Mouse (Mus musculus) large intestine, adult 2 months (tissue): ENCODE measurements around the gene Cep162. TPM values are rescaled to one million over a fixed set of nuclear protein-coding genes. Genes with fewer than 3 reads are reported as not detected.

Experiments
- DNase-seq: peaks from one replicate; pipeline ENCODE4 v3.0.0-alpha.2; 2012; ENCODE audit warnings: low read depth, low spot score
- WGBS: fragments of 180-500 bp; shearing (Covaris S2); methylation state at CpG from one replicate; pipeline ENCODE4 v1.1.7; 2018; 5-methylcytosine and 5-hydroxymethylcytosine counted together
- polyA plus RNA-seq: library from polyadenylated mRNA; depleted of rRNA; stranded (reverse); fragments of >200 nt; gene quantifications from 2 replicates; pipeline ENCODE4 v1.2.3, GENCODE M21; 2012; rRNA removed

Cep162 gene
- 0.73 and 1.6 TPM in 2 replicates for polyA plus RNA-seq

DNA sequence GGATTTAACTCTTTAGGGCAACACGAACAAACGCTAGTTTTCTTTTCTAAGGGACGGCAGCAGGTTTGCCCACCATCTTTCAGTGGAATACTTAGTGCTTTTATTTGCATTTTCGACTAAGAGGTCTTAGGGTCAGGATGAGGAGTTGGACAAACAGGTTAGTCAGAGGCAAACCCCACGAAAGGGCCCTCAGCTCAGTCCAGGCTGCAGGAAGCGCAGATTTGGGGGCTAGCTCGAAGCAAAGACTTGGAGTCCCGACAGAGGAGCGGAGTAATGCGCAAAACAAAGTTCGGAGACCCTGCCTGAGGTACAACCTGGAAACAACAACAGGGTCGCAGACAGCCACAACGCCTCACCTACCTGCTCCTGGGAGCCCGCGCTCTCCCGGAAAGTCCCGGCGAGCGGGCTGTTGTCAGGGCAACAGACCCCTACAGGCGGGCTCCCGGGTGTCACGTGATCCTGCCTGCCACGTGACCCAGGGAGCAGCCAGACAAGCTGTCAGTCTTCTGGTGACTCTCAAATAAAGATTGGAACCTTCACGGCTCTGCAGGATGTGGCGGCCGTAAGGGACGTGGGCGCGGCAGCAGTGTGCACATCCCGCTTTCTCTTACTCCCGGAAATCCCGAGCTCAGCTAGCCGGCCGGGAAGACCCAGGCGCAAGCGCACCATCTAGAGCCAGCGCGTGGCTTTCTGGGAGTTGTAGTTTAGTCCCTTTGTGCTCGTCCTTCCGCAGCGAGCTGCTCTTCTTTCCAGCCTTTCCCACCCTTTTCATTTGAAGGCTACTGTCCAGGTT lies at the start of gene Cep162:
Cep162 (minus strand) TSS at position 634 of the 793 bp plus-strand sequence.
- DNase-seq: peak; percentile 89
- WGBS: under 1% methylated on average over 41 of the region's 41 CpGs

DNA sequence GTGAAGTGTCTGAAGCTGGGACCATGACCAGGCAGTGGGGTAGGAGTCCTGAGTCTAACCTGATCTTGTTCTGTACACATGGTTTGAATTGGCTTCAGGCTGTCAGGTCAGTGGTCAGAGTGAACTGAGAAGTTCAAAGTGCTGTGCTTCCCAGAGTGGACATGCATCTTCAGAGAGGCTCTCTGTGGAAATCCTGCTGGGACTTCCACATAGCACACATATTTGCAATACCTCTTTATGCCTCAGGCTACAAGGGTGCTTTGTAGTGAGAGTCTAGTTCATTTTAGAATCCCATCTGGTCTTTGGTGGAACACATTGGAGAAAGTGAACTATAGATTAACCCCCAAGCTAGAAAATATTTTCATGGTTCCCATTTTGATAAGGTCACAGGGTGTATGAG lies 47.9 kb upstream of the Cep162 start:
- no peak for DNase-seq

DNA sequence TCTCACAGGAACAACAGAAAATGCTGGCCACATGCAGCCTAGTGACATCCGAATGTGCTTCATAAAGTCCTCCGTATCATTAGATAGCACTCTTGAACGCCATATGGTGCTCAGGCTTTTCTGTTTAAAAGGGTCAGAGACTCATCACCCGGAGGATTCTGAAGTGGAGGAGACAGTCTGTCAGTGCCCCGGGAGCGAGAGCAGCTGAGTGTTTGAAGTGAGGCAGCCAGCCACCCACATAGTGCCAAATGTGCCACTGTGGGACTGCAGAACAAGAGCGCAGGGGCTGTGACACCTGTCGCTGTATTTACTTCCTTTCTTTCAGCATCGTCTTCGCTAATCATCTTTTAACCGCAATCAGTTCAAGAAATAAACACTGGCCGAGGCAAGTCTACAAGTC lies 43.6 kb upstream of the Cep162 start:
- no peak for DNase-seq
- 69% methylated on average over 12 of the region's 12 CpGs for WGBS

DNA sequence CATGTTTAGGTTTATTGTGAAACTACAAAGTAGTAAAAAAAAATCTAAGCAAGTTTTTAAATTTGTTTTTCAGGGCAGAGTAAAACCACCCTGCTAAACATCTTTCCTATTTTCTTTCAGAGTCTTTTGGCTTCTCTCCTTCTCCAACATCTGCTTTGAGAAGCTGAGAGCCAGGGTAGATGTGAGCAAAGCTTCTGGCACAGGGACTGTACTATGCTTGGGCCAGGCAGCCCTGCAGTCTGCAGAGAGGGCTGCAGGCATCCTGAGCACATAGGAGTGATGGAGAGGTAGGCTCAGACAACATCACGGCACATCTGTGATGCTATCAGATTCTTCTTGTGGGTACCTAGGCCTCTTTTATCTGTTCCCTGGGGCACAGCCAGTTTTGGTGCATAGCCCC lies 42.2 kb upstream of the Cep162 start:
- DNase-seq: no peak
- WGBS: 64% methylated on average over 1 of the region's 1 CpGs

- 18% methylated on average over 6 of the region's 6 CpGs for WGBS
Observed at GRCm38 (mm10) chr9:87255696-87256030, 327 bp upstream of the Cep162 start.

GRCm38 (mm10) chr9:87248118-87248517 lies 7.2 kb downstream of the Cep162 start:
- DNase-seq: no peak
- WGBS: 37% methylated on average over 3 of the region's 3 CpGs

More at GRCm38 (mm10) chr9:87255696-87256030, 327 bp upstream of the Cep162 start:
- no peak for DNase-seq

DNA sequence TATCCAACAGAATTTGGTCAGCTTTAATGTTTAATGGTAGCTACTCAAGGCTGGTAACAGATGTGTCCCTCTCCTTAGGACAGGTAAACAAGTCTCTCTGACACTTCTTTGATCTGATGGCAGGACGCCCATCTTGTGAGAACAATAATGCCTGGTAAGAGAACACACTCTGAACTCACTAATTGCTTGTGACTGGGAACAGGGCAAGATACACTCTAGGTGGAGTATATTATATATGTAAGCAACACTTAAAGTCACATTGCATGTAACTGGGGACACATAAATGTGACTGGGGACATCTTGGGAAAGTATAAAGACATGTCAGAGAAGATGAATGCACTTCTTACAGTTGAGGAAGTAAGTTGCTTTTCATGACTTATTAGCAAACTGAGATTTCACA lies 7.7 kb downstream of the Cep162 start:
- 90% methylated on average over 1 of the region's 1 CpGs for WGBS
- no peak for DNase-seq

GRCm38 (mm10) chr9:87213204-87213603 lies 42.1 kb downstream of the Cep162 start:
- 87% methylated on average over 4 of the region's 4 CpGs for WGBS

DNA sequence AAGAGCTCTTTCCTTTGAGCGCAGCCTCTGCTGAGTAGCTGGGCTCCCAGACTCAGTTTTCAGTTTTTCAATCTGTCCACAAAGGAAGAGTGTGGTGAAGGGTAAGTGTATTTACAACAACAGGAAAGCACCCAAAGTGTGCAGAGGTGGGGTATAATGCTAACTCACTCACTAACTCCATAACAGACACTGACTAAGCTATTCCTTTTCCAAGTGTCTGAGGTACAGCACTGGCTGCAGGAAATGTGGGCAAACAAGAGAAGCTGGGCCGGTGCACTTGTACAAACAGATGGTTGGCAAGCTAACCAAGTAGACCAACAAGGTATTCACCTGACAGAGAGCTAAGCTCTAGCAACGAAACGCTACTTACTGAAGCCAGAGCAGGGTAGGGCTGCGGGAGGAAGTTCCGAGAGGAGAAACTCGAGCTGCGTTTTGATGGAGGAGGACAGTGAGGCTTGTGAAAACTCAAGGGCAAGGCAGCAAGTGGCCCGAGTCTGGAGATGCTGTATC lies 44.5 kb downstream of the Cep162 start:
- DNase-seq: no peak
- 84% methylated on average over 9 of the region's 9 CpGs for WGBS

More at GRCm38 (mm10) chr9:87213204-87213603, 42.1 kb downstream of the Cep162 start:
- no peak for DNase-seq

DNA sequence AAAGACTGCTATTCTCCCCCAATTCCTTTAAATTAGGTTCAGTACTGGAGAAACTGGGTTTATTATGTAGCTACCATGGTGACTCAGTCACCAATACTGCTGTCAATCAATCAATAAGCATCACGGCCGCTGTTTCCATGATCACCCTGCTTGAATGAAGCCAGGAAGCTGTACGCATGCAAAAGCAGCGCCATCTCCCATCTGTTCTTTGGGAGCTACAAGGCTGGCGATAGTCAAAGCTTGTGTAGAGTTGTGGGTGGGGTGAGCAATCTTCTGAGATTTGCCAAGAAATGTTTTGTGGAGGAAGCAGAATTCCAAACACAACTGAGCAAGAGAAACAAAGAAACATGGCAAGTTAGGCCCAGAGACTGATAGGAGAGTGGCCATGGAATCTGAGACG lies 52.9 kb downstream of the Cep162 start:
- 89% methylated on average over 6 of the region's 6 CpGs for WGBS

GRCm38 (mm10) chr9:87200919-87201318 lies 54.4 kb downstream of the Cep162 start:
- DNase-seq: no peak
- 92% methylated on average over 4 of the region's 4 CpGs for WGBS

More for the DNA sequence above, 52.9 kb downstream of the Cep162 start:
- DNase-seq: no peak

DNA sequence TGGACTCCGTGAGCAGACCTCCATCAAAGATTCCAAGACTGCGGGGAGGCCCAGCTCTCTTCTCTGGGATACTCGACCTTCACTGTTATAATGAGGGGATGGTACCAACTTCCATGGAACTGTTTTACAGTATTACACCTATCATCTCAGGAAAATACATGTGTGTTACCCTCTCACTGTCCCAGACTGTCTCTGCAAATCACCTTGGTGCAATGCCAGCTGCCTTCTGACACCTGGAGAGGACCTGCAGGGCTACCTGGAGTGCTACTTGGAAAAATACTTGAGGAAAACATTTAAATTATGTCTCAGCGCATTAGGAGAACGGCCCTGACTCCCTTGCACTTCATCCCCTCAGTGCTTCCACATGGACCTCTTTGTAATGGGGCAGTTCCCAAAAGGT lies 54.9 kb downstream of the Cep162 start:
- DNase-seq: no peak
- WGBS: 92% methylated on average over 5 of the region's 5 CpGs

DNA sequence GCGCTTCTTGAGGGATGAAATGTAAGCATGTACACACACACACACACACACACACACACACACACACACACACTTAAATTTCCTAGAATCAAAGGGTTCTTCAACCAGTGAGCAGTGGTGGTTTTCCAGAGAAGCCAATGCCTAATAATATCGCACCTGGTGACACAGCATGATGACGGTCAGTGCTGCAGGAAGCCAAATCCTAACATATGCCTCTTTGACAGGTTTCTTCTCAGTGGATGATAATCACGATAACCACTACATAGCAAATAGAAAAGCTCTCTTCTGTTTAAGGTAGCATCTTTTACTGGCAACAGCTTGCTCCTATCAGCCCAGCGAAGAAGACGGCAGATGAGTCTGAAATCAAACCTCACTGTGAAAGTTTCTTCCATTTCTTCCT lies 57.3 kb downstream of the Cep162 start:
- no peak for DNase-seq
- 82% methylated on average over 6 of the region's 6 CpGs for WGBS

GRCm38 (mm10) chr9:87197277-87197676 lies 58.1 kb downstream of the Cep162 start:
- 84% methylated on average over 3 of the region's 3 CpGs for WGBS
- no peak for DNase-seq

DNA sequence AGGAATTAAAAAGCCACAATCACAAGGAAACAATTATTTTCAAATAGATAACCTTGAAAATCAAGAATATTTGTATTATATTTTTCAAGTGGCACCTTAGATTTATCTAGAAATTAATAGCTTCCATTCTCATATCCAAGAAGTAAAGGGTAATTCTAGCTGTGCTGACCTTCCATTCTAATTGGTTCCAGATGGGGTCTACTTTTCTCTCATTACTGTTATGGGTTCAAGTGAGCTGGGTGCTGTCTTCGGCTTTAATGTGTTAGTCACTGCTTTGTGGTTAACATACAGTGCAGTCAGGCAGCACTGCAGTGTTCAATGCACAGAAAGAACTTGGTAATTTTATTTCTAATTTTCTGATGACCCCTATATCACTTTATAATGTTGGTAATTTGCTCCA lies 61.6 kb downstream of the Cep162 start:
- WGBS: 92% methylated on average over 1 of the region's 1 CpGs
- no peak for DNase-seq

DNA sequence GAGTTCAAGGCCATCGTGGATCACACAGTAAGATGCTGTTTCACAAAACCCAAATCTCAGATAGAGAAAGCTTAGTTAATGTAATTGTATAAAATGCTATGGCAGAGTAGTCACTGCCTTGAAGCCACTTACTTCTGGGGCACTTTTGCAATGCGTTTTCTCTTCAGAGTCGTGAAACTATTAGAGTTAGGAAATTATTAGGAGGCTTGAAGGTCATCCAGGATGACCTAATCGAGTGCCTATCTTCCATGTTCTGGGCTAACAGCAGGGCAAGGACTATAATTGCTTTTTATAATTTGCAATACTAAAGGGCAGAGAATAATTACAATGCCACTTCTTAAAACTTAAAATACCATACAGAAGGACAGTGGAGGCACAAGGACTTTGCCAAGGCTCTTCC lies 68.0 kb downstream of the Cep162 start:
- no peak for DNase-seq
- WGBS: 86% methylated on average over 4 of the region's 4 CpGs

DNA sequence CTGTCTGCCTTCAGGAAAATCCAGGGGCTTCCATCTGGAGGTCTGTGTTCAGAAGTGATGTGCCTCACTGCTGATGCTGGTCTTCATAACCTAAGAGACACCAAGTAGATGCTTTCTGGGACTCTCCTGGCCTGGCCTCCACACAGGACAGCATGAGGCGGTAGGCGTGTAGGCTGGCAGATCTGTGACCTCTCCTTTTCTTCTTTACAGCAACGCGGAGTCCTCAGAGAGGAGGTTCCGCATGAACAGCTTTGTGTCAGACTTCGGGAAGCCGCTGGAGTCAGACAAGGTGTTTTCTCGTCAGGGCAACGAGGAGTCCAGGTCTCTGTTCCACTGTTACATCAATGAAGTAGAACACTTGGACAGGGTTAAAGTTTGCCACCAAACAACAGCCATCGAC lies 73.1 kb downstream of the Cep162 start:
- WGBS: 81% methylated on average over 10 of the region's 10 CpGs

DNA sequence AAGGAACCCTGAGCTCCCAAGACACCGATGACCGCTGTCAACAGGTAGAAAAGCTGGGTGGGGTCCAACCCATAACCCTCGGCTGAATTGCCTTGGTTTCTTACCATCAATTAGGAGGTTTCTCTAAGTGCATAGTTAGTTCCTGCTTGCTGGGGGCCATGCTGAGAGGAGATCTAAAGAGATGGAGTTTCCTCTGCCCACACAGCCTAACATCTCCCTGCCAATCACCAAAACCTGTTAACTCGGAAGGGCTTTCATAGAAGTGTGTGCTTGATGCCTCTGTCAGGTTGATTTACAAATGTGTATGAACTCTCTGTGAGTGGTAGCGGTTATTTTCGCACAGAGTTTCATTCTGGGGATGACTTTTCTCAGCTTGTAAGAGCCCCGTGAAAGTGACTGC lies 76.8 kb downstream of the Cep162 start:
- WGBS: 39% methylated on average over 7 of the region's 7 CpGs
- no peak for DNase-seq

More for the DNA sequence above, 73.1 kb downstream of the Cep162 start:
- DNase-seq: no peak

DNA sequence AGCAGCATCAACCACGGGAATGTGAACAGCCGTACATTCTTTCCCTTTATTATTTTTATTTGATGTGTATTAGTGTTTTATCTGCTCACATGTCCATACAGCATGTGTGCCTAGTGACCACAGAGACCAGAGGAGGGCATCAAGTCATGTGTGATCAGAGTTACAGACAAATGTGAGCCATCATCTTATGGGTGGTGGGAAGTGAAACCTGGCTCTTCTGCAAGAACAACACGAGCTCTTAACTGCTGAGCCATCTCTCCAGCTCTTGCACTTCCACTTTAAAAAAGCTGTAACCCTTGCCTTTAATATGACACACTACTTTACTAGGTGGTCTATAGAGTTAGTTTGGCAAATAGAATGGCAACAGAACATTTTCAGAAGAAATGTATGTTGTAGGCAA lies 83.8 kb downstream of the Cep162 start:
- 62% methylated on average over 3 of the region's 3 CpGs for WGBS
- no peak for DNase-seq

DNA sequence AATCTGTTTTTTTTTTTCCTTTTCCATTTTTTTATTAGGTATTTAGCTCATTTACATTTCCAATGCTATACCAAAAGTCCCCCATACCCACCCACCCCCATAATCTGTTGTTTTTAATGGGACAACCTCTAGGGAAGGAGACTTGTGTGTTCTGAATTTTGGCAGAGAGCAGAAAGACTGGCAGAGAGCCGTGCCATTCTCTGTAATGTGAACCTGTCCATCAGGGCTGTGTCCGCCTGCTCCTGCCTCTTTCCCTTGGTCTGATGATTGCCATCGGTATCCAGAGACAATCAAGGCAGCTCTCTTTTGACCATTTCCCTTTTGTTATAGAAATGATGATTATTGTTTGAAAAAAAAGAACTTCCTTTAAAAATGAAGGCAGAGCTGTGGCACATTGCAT lies 84.4 kb downstream of the Cep162 start:
- DNase-seq: no peak
- 80% methylated on average over 3 of the region's 3 CpGs for WGBS

DNA sequence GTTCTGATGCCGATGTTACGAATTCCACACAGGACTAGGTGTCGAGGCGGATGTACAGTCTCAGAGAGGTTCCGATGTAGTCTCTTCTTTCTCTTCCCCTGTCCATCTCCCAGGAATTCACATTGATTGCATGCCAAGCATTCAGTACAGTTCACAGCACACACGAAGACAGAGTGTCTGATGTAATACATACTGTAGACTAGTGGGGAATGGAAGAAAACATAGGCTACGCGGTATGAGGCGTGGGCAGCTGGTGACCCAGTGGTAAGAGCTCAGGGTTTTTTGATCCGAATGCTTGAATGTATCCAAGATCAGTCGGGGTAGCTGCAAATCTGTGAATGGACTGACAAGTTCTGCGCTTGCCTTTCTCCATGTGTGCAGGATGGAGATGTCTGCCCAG lies 86.2 kb downstream of the Cep162 start:
- WGBS: 86% methylated on average over 12 of the region's 12 CpGs
- DNase-seq: no peak

DNA sequence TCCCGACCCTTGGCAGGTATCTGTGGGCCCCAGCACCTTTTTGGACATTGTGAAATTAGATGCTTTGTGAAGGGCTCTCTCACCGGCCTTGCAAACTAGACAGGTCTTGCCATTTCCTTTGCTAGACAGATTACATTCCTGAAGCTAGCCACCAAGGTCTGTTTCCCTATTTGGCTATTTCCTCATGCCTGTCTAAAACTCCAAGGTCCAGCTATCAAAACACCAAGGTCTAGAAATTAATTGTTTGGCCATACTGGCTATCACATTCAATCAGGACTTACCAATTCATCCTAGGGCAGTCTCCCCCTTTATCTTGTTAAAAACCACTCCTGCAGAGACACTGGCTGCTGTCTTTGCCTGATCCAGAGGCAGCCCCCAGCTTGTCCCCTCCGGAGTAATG lies 87.3 kb downstream of the Cep162 start:
- DNase-seq: no peak
- 62% methylated on average over 3 of the region's 3 CpGs for WGBS
